Mouse (Mus musculus) forebrain, postnatal 0 days (tissue): Measurements from ENCODE around the gene Prap1. TPM values are rescaled to one million over a fixed set of nuclear protein-coding genes. Genes with fewer than 3 reads are reported as not detected.
A peak's percentile ranks its signal among the peaks of the same experiment; 100 is the strongest.

Experiments
- ATAC-seq: fragments of 200-750 bp; cut with Nextera tagmentation; 2 replicates; pipeline ENCODE4 v1.8.0; 2017; ENCODE audit warnings: mild to moderate bottlenecking, moderate library complexity
- DNase-seq: peaks from one replicate; pipeline ENCODE4 v3.0.0-alpha.2; 2015
- H3K27ac ChIP-seq: fragments of 300-500 bp; sonication (generic); 2 replicates; pipeline ENCODE4 v1.5.1; 2014; ENCODE audit warnings: low read depth, mild to moderate bottlenecking, antibody characterized with exemption, low read length, moderate library complexity, mixed read lengths
- H3K27me3 ChIP-seq: fragments of 300-500 bp; sonication (generic); 2 replicates; pipeline ENCODE4 v1.6.1; 2014; ENCODE audit warnings: mild to moderate bottlenecking, low read length, mixed read lengths; ENCODE audit not compliant: insufficient read depth
- H3K36me3 ChIP-seq: fragments of 300-500 bp; sonication (generic); 2 replicates; pipeline ENCODE4 v1.6.1; 2014; ENCODE audit warnings: mild to moderate bottlenecking, moderate library complexity; ENCODE audit not compliant: insufficient read depth
- H3K4me1 ChIP-seq: fragments of 300-500 bp; sonication (generic); 2 replicates; pipeline ENCODE4 v1.6.1; 2014; ENCODE audit warnings: antibody characterized with exemption; ENCODE audit not compliant: insufficient read depth
- H3K4me2 ChIP-seq: fragments of 300-500 bp; sonication (generic); 2 replicates; pipeline ENCODE4 v1.6.1; 2014; ENCODE audit warnings: low read depth, mild to moderate bottlenecking, moderate library complexity
- H3K4me3 ChIP-seq: fragments of 300-500 bp; sonication (generic); 2 replicates; pipeline ENCODE4 v1.5.1; 2014; ENCODE audit warnings: low read depth, low read length, mixed read lengths
- H3K9ac ChIP-seq: fragments of 300-500 bp; sonication (generic); 2 replicates; pipeline ENCODE4 v1.6.1; 2014; ENCODE audit warnings: mild to moderate bottlenecking
- H3K9me3 ChIP-seq: fragments of 300-500 bp; sonication (generic); 2 replicates; pipeline ENCODE4 v1.6.1; 2016; ENCODE audit warnings: low read length
- CTCF ChIP-seq: sonication (generic); IDR thresholded peaks from 2 replicates; pipeline ENCODE4 v1.5.1; 2016; ENCODE audit warnings: antibody characterized with exemption, control low read depth, low read depth
- WGBS: fragments of 180-500 bp; shearing (Covaris S2); extraction: QIAGEN DNeasy Blood & Tissue Kit; methylation state at CpG from one replicate; pipeline ENCODE4 v1.1.7; 2014; 5-methylcytosine and 5-hydroxymethylcytosine counted together
- polyA plus RNA-seq: library from polyadenylated mRNA; unstranded; fragments of >200 nt; fragmentation: Nextera tagmentation; extraction: Ambion mirVana; gene quantifications from 2 replicates; pipeline ENCODE4 v1.2.1, GENCODE M21; 2015
- total RNA-seq: library from RNA; depleted of rRNA; stranded (reverse); fragments of >200 nt; gene quantifications from 2 replicates; pipeline ENCODE4 v1.2.3, GENCODE M21; 2014

The Prap1 gene
- total and polyA plus RNA-seq, 2 experiments from 2014 or later = not detected

DNA sequence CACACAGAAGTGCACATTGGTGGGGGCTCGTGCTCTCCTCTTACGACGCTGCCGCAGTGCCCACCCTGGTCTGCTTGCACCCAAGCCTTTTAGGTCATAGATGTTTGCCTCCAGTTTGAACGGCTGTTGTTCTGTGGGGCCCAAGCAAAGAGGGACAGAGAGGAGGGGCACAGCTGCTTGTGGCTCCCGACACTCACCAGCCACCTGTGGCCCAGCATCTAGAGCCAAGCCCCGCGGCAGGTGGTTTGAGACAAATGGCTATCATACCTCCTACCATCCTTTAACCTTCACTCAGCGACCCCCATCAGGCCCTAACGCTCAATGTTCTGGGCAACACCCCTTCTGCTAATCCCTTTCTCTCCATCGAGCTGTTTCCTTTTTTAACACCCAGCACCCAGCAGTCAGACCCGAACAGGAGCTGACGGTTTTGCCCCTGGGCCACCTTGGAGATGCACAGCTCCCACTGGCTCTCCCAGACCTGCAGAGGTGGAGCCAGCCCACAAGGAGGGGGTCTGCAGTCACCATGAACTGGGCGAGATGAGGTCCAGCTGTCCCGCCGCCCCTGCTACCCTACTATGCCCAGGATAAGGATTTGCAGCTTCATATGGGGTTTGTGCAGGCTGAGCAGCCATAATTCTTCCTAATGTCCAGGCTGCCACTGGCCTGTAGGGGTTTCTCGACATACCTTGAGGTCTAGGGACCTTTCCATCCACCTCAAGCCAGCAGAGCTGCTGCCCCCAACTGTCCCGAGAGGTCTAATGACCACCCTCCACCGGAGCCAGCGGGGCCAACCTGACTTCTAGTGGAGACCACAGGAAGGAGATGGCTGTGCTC lies 11.6 kb upstream of the Prap1 start:
- Histone ChIP-seq H3K36me3 (no peaks in the 10 kb centered on the region), H3K27me3 (no peaks in the 10 kb centered on the region), H3K9ac (peak overlapping the region; percentile 78), H3K27ac (peak overlapping the region; percentile 82), H3K9me3 (no peaks in the 10 kb centered on the region), H3K4me2 (peak overlapping the region; percentile 76), H3K4me3 (peak overlapping the region; percentile 52), H3K4me1 (peaks cover 9% of the 10 kb centered on the region; the same call in 1 of the 2 replicates)
- ATAC-seq = peak; percentile 21
- 9% methylated on average over 20 of the region's 20 CpGs for WGBS
- no peak for TF ChIP-seq CTCF
- peak; percentile 48 for DNase-seq

DNA sequence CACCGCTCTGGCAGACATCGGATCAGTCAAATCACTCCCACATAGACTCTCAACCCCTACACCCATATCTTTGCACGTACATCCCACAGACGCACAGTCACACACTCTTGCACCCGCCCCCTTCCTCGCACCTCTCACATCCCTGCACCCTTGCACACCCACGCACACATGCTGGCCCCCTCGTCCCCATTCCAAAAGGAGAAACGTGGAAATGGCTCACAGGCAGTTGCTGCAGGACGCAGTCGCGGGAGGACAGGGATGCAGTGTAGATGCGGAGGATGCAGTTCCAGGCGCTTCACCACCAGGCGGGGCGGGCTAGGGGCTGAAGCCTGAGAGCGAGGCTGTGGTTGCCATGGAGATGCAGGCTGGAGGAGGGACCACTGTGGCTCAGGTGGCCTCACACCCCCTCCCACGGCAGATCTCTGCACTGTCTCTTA lies 10.9 kb upstream of the Prap1 start, which contains the start of gene Caly:
TSS of gene Caly (minus strand) at position 307 of the 437 bp plus-strand sequence.
- peak within 1 kb of the TSS; percentile 52 for H3K4me3 ChIP-seq
- DNase-seq (peak; percentile 95), ATAC-seq (peak; percentile 93)
- H3K27ac ChIP-seq = peak within 1 kb of the TSS; percentile 82
- peak within 1 kb of the TSS; percentile 78 for H3K9ac ChIP-seq
- peak; percentile 96 for TF ChIP-seq CTCF
- H3K4me2 ChIP-seq = peak within 1 kb of the TSS; percentile 76
- H3K9me3 ChIP-seq = no peaks in the 10 kb centered on the region
- no peaks in the 10 kb centered on the region for H3K27me3 ChIP-seq
- peaks cover 9% of the 10 kb centered on the region; the same call in 1 of the 2 replicates for H3K4me1 ChIP-seq
- 2% methylated on average over 18 of the region's 18 CpGs for WGBS
- H3K36me3 ChIP-seq = no peaks in the 10 kb centered on the region

- WGBS = 66% methylated on average over 10 of the region's 10 CpGs
- DNase-seq = no peak
- Histone ChIP-seq H3K27ac (no peak overlapping the region), H3K4me1 (no peaks in the 10 kb centered on the region), H3K27me3 (no peaks in the 10 kb centered on the region), H3K9me3 (no peaks in the 10 kb centered on the region), H3K4me3 (no peak overlapping the region), H3K9ac (no peak overlapping the region), H3K4me2 (no peak overlapping the region), H3K36me3 (no peaks in the 10 kb centered on the region)
- ATAC-seq = no peak
- no peak for TF ChIP-seq CTCF
These were observed 2.6 kb upstream of the Prap1 start for GRCm38 (mm10) chr7:140090601-140091000.

- no peak for TF ChIP-seq CTCF
- no peak for ATAC-seq
- Histone ChIP-seq H3K4me2 (no peak overlapping the region), H3K9me3 (no peaks in the 10 kb centered on the region), H3K36me3 (no peaks in the 10 kb centered on the region), H3K4me3 (no peak overlapping the region), H3K9ac (no peak overlapping the region), H3K27ac (no peak overlapping the region), H3K27me3 (no peaks in the 10 kb centered on the region), H3K4me1 (no peaks in the 10 kb centered on the region)
- 71% methylated on average over 5 of the region's 5 CpGs for WGBS
- no peak for DNase-seq
These were observed 1.8 kb downstream of the Prap1 start for GRCm38 (mm10) chr7:140094954-140095353.

DNA sequence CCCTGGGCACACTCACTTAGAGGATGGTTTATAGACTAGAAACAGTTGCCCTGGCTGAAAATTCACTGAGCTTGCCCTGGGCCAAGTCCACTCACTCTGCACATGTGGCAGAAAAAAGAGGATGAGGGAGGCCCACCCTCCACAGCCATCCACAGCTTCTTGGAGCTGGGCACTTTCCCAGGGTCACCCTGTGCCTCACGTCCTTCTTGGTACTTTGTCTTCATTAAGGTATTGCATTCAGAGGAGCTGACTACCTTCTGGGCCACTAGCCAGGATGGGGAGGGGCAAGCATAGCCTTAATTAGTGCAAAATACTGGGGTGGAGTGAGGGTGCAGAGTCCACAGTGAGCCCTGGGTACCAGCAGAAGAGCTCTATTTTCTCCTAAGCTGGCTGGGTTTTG lies 2.4 kb downstream of the Prap1 start:
- H3K4me1 ChIP-seq = no peaks in the 10 kb centered on the region
- H3K4me2 ChIP-seq = no peak overlapping the region
- no peaks in the 10 kb centered on the region for H3K9me3 ChIP-seq
- H3K9ac ChIP-seq = no peak overlapping the region
- no peak for DNase-seq
- H3K27ac ChIP-seq = no peak overlapping the region
- WGBS = 20% methylated on average over 1 of the region's 1 CpGs
- H3K36me3 ChIP-seq = no peaks in the 10 kb centered on the region
- no peaks in the 10 kb centered on the region for H3K27me3 ChIP-seq
- H3K4me3 ChIP-seq = no peak overlapping the region
- no peak for ATAC-seq
- TF ChIP-seq CTCF = no peak

DNA sequence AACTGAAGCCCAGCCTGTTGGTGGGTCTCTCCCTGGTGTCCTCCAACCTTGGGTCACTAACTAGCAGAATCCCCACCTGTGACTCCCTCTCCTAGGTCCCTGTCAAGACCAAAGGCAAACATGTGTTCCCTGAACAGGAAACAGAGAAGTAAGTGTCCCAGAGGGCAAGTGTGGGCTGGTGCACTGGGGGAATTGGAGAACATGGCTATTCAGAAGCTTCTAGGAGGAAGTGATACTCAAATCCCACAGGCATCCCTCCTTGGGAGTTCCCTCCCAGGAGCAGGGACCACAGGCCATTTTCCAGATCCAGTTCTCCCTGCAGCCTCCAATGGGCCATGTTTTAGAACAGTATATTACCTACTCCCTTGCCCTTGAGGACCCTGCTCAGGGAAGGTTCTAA lies 2.9 kb downstream of the Prap1 start:
- Histone ChIP-seq H3K4me2 (no peak overlapping the region), H3K27me3 (no peaks in the 10 kb centered on the region), H3K4me3 (no peak overlapping the region), H3K36me3 (no peaks in the 10 kb centered on the region), H3K9me3 (no peaks in the 10 kb centered on the region), H3K27ac (no peak overlapping the region), H3K4me1 (no peaks in the 10 kb centered on the region), H3K9ac (no peak overlapping the region)
- no peak for TF ChIP-seq CTCF
- no peak for DNase-seq
- no peak for ATAC-seq

- H3K27me3 ChIP-seq = no peaks in the 10 kb centered on the region
- no peaks in the 10 kb centered on the region for H3K36me3 ChIP-seq
- H3K27ac ChIP-seq = no peak overlapping the region
- no peaks in the 10 kb centered on the region for H3K4me1 ChIP-seq
- 97% methylated on average over 1 of the region's 1 CpGs for WGBS
- H3K9ac ChIP-seq = no peak overlapping the region
- no peaks in the 10 kb centered on the region for H3K9me3 ChIP-seq
- DNase-seq = no peak
- H3K4me3 ChIP-seq = no peak overlapping the region
- no peak for TF ChIP-seq CTCF
- no peak overlapping the region for H3K4me2 ChIP-seq
- ATAC-seq = no peak
These were observed 5.3 kb downstream of the Prap1 start for GRCm38 (mm10) chr7:140098466-140098865.
